Mouse (Mus musculus): ENCODE data around the gene Vmn1r214.

The Vmn1r214 gene

GRCm38 (mm10) chr13:23030118-23030517 is at the start of gene Vmn1r214:
Vmn1r214 (plus strand) TSS chr13:23030418.
- DNase-seq, result no peak

GRCm38 (mm10) chr13:22990214-22990891 is 39.9 kb upstream of the Vmn1r214 start:
- DNase-seq, result no peak

GRCm38 (mm10) chr13:22992178-22992700 is 38.0 kb upstream of the Vmn1r214 start:
- no peak for DNase-seq

DNA sequence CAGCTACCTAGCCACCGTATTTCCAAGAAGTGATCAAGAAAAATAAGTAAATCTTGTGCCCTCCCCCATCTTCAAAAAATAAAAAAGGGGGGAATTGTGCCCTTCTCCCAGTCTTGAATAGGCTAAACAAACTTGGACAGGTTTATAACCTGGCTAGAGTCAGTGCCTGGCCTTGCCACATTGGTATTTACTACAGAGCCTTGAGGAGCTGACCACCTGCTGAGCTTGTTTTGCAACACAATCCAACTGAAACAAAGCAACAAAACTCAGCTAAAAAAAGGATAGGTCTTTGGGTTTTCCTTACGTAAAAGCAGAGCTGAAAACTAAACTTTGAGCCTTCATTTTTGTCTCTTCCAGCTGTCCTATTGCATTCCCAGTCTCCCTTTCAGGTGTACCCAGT is 37.5 kb upstream of the Vmn1r214 start:
- DNase-seq, result no peak

GRCm38 (mm10) chr13:23007356-23007755 is 22.9 kb upstream of the Vmn1r214 start, which contains the start of gene Vmn1r213:
Vmn1r213 (plus strand) TSS chr13:23007656.
- no peak for DNase-seq

DNA sequence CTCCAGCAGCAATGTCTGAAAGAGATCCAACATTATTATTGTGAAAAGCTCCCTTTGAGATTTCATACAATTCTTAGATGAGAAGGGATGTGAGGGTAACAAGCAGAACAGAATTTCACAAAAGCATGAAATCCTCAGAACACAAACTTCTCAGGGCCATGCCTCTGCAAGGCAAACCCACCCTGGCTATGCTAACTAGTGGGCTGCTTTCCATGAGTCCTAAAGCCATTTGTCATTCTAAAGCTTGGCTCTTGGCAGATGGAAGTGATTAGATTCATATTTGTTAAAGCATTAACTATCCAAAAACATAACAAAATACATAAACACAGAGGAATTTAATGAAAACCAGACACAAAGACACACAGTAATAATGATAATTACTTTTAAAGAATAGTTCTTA is 12.1 kb upstream of the Vmn1r214 start:
- DNase-seq, result no peak

DNA sequence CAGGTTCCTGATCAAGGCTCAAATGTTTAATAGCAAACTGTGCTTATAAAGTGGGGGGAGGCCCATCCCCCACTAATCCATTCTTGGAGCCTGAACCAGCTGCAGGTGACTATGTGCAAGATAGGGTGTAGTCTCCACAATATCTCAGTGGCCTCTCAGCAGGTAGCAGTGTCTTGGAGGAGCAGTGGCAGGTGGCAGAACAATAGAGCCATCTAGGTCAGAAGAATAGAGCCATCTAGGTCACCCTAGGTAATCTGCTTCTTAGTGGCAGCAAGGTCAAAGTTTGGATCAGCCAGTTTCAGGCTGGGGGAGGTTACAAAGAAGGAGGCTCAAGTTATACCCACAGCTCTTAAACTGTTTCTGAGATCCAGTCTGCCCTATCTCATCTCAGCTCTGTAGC is 5.4 kb upstream of the Vmn1r214 start:
- no peak for DNase-seq

- no peak for DNase-seq
Observed at GRCm38 (mm10) chr13:23057778-23058177, 27.6 kb downstream of the Vmn1r214 start.

DNA sequence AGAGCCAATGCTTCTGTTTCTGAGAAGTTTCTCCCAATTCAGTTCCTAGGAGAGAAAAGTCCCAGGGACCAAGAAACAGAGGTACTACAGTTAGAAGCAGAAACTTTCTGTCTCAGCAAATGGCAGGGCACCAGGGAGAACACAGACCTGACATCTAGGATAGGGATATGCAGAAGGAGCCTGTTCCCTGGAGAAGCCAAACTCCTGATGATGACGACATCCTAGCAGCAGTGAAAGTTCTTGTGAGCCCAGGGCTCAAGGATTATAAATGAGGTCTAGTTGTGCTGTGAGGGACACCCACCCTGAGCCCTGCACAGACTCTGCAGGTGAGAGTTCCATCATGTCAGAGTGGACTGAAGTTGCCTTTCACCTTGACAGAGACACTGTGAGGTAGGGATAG is 37.5 kb downstream of the Vmn1r214 start, which contains the start of gene Vmn1r215:
Vmn1r215 (plus strand) TSS at position 301 of the 400 bp plus-strand sequence.
- DNase-seq, result no peak

DNA sequence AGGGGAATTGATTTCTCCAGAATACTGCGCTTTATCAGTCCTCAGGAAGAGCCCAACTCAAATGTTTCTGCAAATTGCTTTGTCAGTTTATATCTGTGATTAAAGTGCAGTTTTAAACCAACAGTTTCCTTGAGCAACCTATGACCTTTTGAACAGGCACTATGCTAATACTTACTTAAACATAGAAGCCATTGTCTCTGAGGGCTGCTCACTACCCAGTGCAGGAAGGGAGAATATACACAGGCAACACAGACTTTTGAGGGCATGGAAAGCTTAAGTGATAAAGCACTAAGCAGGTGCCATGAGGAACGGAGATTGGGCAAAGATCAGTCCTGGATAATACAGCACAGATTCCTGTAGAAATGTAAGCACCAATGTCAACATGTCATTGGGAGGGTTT is 39.1 kb downstream of the Vmn1r214 start:
- DNase-seq, result no peak
